Mouse (Mus musculus) forelimb bud, embryonic 11.5 days (tissue): ENCODE results near the gene Hist1h3e.

ENCODE experiments used
- DNase-seq: peaks from one replicate; pipeline ENCODE4 v3.0.0-alpha.2; 2012; ENCODE audit warnings: low read depth, low spot score

Gene Hist1h3e

DNA sequence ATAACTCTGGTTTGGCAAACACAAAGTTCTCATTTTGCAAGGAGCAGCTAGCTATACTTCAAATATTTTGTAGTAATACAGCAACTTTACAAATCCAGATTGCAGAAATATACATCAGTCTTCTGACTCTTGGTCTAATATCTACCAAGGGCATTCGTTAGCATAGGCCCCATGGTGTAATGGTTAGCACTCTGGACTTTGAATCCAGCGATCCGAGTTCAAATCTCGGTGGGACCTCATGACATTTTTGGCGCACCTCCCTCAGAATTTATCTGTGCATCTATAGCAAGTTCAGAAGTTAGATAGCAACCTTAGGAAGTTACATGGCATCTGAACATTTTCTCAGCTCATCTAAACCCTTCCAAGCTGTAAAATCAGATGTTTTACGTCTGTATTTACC lies 43.3 kb downstream of the Hist1h3e start:
- DNase-seq: peak; percentile 83

DNA sequence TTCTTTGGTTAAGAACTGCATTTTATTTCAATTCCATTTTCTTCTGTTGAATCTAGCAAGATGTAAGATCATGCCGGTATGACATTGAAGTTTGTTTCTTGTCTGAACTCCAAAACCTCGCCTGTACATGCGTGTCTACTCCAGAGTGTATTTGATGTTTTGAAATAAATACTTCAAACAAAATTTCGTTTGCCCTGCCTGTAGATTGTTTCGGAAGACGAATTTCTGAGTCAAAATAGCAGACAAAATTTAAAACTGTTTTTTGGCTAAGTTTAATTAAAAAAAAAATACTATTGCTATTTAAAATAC lies 43.9 kb downstream of the Hist1h3e start:
- no peak for DNase-seq

DNA sequence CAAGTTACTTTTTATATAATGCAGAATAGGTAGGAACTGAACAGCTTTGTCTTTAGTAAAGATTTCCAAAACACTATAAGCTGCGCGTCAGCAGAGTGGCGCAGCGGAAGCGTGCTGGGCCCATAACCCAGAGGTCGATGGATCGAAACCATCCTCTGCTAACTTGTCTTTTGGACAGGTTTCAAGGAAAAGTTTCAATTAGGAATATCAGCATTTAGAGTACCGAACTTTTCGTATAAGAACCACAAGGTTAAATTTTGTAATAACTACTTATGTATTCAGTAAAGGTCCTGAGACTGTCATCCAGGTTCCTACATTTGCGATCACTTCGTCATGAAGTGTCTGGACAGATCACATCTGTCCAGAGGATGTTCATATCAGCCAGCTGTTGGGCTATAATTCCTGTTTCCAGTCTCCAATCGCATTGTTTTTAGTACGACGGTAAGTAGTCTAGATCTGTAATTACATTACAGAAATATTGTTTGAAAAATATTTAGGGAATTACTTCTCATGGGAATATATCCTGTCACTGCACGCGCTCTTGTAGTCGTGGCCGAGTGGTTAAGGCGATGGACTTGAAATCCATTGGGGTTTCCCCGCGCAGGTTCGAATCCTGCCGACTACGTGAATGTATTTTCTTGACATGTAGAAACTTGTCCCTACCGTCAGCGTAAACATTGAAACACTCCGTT lies 44.4 kb downstream of the Hist1h3e start:
- DNase-seq: peak; percentile 91

DNA sequence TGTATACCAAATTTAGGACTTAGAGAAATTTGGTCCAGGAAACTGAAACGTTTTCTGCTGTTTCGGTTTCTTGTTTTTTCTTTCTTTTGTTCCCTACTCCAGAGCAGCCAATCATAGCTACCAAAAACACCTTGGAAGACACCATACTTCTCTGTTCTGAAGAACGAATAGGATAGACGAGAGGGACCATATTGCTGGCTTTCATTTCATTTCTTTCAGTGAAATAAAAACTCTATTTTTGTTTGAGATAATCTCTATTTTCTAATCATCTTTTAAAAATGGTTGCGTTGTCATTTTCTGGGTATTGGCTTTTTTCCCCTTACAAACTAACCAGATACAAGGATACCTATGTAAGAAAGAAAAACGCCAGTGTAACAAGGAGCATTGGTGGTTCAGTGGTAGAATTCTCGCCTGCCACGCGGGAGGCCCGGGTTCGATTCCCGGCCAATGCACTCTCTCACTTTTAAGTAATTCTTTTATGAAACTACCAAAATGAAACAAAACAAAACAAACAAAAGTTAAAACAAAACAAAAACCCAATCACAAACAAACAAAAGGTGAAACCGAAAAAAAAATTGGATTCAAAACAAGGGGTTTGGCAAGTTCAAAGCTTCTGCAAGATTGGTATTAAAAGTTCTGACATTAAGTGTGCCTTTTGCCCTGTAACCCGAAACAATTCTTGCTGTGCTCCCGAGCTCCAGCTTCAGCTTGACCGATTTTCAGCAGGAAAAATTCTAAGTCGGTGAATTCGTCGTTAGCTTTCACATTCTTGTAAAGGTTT lies 45.2 kb downstream of the Hist1h3e start:
- no peak for DNase-seq

GRCm38 (mm10) chr13:23515826-23516620 lies 46.1 kb downstream of the Hist1h3e start:
- no peak for DNase-seq

- no peak for DNase-seq
Measured at GRCm38 (mm10) chr13:23515281-23515680, 46.9 kb downstream of the Hist1h3e start.

DNA sequence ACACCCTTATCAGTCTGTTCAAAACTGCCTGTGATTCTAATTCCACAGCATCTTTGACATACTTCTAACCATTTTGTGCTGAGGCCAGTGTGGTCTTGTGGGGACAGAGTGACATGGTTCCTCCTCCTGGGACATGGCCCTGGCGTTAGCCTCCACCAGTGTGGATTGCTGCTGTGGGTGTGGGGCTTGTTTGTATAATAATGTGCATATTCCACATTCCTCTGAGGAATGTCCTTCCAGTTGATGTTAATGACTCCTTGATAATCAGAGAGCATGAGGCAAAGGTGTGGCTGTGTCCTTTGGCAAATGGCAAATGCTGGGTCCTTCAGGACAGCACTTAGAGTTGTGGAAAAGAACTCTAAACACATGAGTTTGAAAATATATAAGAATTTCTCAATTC lies 48.7 kb downstream of the Hist1h3e start:
- no peak for DNase-seq
